Mouse (Mus musculus) hindbrain, embryonic 12.5 days (tissue): Measurements from ENCODE around the gene Dlgap3. TPM values are rescaled to one million over a fixed set of nuclear protein-coding genes. Genes with fewer than 3 reads are reported as not detected.

Experiments
- ATAC-seq: fragments of 200-750 bp; cut with Nextera tagmentation; 2 replicates; pipeline ENCODE4 v1.8.0; 2017; ENCODE audit warnings: moderate TSS enrichment; ENCODE audit not compliant: low FRiP score
- H3K27ac ChIP-seq: fragments of 300-500 bp; sonication (generic); 2 replicates; pipeline ENCODE4 v1.5.1; 2016; ENCODE audit warnings: mild to moderate bottlenecking
- H3K27me3 ChIP-seq: fragments of 300-500 bp; sonication (generic); 2 replicates; pipeline ENCODE4 v1.6.1; 2016; ENCODE audit warnings: mild to moderate bottlenecking
- H3K36me3 ChIP-seq: fragments of 300-500 bp; sonication (generic); 2 replicates; pipeline ENCODE4 v1.6.1; 2016; ENCODE audit warnings: mild to moderate bottlenecking
- H3K4me1 ChIP-seq: fragments of 300-500 bp; sonication (generic); 2 replicates; pipeline ENCODE4 v1.6.1; 2016
- H3K4me2 ChIP-seq: fragments of 300-500 bp; sonication (generic); replicated peaks from 2 replicates; pipeline ENCODE4 v1.6.1; 2016; ENCODE audit warnings: mild to moderate bottlenecking
- H3K4me3 ChIP-seq: fragments of 300-500 bp; sonication (generic); 2 replicates; pipeline ENCODE4 v1.5.1; 2016; ENCODE audit warnings: mild to moderate bottlenecking
- H3K9ac ChIP-seq: fragments of 300-500 bp; sonication (generic); 2 replicates; pipeline ENCODE4 v1.6.1; 2016; ENCODE audit warnings: mild to moderate bottlenecking, moderate library complexity
- H3K9me3 ChIP-seq: fragments of 300-500 bp; sonication (generic); replicated peaks from 2 replicates; pipeline ENCODE4 v1.6.1; 2016; ENCODE audit warnings: mild to moderate bottlenecking
- WGBS: fragments of 180-500 bp; shearing (Covaris S2); methylation state at CpG from one replicate; pipeline ENCODE4 v1.1.7; 2016; 5-methylcytosine and 5-hydroxymethylcytosine counted together
- polyA plus RNA-seq: library from polyadenylated mRNA; unstranded; fragments of >200 nt; fragmentation: Nextera tagmentation; extraction: Ambion mirVana; gene quantifications from 2 replicates; pipeline ENCODE4 v1.2.1, GENCODE M21; 2016

Dlgap3 gene
- polyA plus RNA-seq, 1 experiment from 2014 or later, result 12.5 TPM

DNA sequence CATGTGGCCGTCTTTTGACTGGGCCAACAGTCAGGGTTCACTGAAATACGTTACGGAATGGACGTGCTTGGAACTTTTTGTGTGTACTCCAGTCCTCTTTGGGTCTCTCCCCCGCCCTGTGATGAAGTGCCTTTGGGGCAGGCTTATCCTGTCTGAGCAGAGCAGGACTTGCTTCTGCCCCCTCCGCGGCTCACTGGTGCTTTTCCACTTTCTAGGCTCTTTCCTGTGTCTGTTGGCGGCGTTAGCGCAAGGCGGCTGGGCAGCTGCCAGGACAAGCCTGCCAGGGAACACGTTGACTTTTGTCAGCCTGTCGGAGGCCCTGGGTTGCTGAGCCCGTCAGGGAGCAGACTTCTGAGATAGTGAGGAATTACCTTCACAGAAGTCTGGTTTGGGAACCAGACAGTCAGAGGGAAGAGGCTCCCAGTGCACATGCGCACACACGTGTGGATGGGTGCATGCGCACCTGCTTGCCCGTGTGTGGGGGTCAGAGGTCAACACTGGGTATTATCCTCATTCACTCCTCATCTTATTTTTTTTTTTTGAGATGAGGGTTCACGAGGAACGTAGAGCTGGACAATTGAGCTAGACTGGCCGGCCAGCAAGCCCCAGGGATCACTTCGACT lies 83.1 kb downstream of the Dlgap3 start:
- no peak for ATAC-seq
- Histone ChIP-seq H3K4me1 (peaks cover 3% of the 10 kb centered on the region; the same call in 1 of the 2 replicates), H3K9ac (no peak overlapping the region), H3K36me3 (peaks cover 13% of the 10 kb centered on the region), H3K27ac (no peak overlapping the region), H3K4me3 (no peak overlapping the region), H3K9me3 (no peaks in the 10 kb centered on the region), H3K4me2 (no peak overlapping the region), H3K27me3 (no peaks in the 10 kb centered on the region)
- WGBS, result 66% methylated on average over 22 of the region's 22 CpGs

DNA sequence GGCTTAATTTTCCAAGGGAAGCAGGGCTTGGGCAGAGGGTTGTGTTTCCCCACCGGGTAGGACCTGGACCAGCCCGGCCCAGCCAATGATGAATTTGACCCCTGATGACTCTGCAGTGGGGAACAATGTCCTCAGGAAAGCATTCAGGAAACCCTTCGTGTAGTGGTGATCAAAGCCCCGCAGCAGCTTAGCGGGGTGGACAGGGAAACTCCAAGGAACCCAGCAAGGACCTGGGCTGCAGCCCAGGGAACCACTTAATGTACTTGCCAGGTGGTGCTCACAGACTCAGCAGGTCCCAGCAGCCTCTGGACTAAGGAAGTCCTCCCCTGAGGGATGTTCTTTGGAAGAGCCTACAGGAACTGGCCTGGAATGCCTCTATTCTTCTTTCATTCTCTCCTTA lies 87.7 kb downstream of the Dlgap3 start:
- Histone ChIP-seq H3K9ac (no peak overlapping the region), H3K4me1 (peaks cover 3% of the 10 kb centered on the region; the same call in 1 of the 2 replicates), H3K36me3 (no peaks in the 10 kb centered on the region), H3K4me3 (no peak overlapping the region), H3K27me3 (no peaks in the 10 kb centered on the region), H3K4me2 (no peak overlapping the region), H3K9me3 (no peaks in the 10 kb centered on the region), H3K27ac (no peak overlapping the region)
- no peak for ATAC-seq
- WGBS, result 59% methylated on average over 5 of the region's 5 CpGs

DNA sequence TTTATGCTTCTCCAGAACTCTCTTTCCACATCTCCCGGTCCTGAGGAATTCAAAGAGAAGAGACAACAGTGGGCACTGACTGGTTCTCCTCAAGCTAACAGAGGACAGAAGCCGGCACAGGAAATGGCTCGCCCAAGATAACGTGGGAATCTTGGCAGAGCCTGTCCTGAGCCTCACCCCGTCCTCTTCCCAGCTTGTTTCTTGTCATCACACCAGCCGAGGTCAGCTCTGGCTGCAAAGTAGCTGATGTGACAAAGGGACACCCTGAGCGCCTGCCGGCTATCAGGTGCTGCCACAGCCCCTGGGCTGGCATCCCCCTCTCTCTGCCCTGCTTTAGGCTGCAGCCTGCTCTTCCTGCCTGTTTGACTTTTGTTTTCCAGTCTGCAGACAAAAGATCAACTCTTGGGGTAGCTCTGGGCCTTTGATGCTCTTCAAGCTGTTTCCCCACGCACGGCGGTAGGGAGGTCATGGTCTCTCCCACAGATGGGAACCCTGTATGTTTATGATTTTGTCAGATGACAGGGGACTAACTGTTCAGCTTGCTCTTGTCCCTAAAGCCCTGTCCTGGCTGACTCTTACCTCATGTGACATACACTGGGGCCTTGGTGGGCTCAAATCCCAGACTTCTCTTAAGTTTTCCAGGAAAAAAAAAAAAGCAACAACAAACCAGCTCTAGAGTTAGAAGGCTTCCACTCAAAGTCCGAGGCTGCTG lies 89.3 kb downstream of the Dlgap3 start:
- Histone ChIP-seq H3K4me1 (no peaks in the 10 kb centered on the region), H3K4me2 (no peak overlapping the region), H3K4me3 (no peak overlapping the region), H3K27ac (no peak overlapping the region), H3K36me3 (no peaks in the 10 kb centered on the region), H3K9me3 (no peaks in the 10 kb centered on the region), H3K9ac (no peak overlapping the region), H3K27me3 (no peaks in the 10 kb centered on the region)
- WGBS, result 54% methylated on average over 12 of the region's 12 CpGs
- ATAC-seq, result no peak

DNA sequence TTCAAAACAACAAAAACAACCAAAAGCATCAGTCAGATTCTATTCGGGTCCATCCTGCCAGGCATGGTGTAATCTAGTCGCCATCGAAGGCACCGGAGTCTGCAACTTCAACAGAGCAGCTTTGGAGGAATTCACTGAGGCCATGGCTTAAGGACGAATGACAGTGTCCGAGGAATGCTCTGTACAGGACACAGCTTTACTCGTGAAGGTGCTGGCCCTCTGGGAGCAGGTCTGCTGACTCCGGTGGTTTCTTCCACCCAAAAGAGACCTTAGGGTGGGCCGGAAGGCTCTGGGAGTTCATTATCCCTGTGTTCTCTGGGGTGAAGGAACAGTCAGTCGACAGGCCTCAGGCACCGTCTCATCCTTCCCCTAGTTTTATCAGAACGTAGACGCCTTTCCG lies 92.6 kb downstream of the Dlgap3 start:
- Histone ChIP-seq H3K27ac (no peak overlapping the region), H3K4me3 (no peak overlapping the region), H3K9me3 (no peaks in the 10 kb centered on the region), H3K4me1 (peaks cover 8% of the 10 kb centered on the region), H3K27me3 (no peaks in the 10 kb centered on the region), H3K4me2 (no peak overlapping the region), H3K36me3 (no peaks in the 10 kb centered on the region), H3K9ac (no peak overlapping the region)
- ATAC-seq, result no peak
- 91% methylated on average over 14 of the region's 14 CpGs for WGBS

DNA sequence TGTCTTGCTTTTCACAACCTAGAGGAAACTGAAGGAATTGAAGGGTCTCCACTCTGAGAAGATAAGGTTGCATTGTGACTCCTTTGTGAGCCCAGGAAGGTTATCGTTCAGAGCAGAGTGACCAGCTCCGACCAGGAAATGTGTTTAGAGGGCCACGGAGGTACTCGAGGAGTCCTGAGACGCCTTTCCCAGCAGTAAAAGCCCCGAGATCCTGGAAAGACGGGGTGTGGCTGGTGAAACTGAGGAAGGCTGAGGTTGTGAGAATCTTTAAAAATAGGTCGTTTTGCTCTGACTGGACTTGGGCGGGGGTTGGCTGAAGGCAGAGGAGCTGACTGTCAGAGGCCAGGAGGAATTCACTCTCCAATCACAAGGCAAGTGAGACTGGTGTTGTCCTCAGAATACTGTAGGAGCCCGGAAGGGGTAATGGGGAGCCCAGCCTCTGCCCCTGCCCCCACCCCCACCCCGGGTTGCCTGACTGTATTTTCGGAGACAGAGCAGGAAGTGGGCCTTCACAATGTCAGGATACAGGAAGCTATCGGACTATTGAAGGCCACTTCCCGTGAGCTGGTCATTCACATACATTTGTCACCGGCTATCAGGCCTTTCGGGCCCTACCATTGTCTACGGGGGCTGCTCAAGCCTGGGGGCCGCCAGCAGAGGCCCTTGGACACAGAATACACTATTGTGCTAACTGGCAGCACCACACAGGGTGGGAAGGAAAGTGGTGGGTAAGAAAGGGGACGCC lies 94.6 kb downstream of the Dlgap3 start:
- ATAC-seq, result no peak
- H3K27ac ChIP-seq, result no peak overlapping the region
- 61% methylated on average over 19 of the region's 19 CpGs for WGBS
- H3K4me2 ChIP-seq, result no peak overlapping the region
- H3K4me3 ChIP-seq, result no peak overlapping the region
- H3K9me3 ChIP-seq, result no peaks in the 10 kb centered on the region
- H3K9ac ChIP-seq, result no peak overlapping the region
- no peaks in the 10 kb centered on the region for H3K36me3 ChIP-seq
- no peaks in the 10 kb centered on the region; the same call in 1 of the 2 replicates for H3K27me3 ChIP-seq
- peaks cover 8% of the 10 kb centered on the region for H3K4me1 ChIP-seq

DNA sequence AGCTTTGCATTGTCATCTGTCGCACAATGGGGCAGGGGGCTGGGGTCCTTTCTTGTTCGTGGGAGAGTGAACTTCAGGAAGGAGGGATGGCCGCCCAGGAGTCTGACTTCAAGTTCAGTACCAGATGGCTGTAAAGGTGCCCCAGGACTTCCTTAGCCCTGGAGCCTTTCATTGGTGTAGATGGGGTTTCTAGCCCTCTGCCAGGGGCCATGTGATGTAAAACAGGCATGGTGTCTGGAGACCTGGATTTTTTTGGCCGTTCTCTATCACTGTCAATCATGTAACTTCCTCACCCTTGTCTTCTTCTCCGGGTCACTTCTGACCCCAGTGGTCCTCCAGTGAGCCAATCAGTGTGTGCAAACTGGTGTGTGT lies 95.2 kb downstream of the Dlgap3 start:
- no peaks in the 10 kb centered on the region for H3K36me3 ChIP-seq
- no peak overlapping the region for H3K4me3 ChIP-seq
- no peak for ATAC-seq
- H3K27ac ChIP-seq, result no peak overlapping the region
- no peaks in the 10 kb centered on the region; the same call in 1 of the 2 replicates for H3K27me3 ChIP-seq
- 50% methylated on average over 5 of the region's 5 CpGs for WGBS
- no peak overlapping the region for H3K9ac ChIP-seq
- peaks cover 8% of the 10 kb centered on the region for H3K4me1 ChIP-seq
- no peak overlapping the region for H3K4me2 ChIP-seq
- H3K9me3 ChIP-seq, result no peaks in the 10 kb centered on the region

DNA sequence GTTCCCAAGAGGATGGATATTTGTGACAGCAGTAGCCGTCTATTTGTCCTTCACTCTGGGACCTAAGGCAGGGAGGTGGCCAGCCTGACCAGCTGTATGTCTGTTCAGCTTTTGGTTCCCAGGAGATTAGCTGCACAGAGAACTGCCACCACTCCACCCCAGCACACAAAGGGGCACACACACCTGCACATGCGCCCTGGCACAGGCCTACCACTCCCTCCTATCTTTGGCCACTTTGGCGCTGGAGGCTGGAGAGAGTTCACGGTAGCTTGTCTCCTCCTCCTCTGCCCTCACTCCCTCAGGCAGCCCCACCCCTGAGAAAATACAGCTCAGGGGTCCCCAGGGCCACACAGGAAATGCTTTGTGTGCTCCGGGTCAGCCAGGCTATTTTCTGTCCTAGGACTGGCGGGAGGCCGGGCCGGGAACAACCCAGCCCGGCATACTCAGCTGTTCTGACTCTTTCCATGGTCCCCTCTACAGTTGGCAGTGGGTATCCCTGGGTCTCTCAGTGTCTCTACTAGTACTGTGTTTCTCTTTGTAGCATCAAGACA lies 109.5 kb downstream of the Dlgap3 start:
- H3K27me3 ChIP-seq, result no peaks in the 10 kb centered on the region
- 48% methylated on average over 9 of the region's 9 CpGs for WGBS
- no peak for ATAC-seq
- no peak overlapping the region for H3K9ac ChIP-seq
- H3K4me1 ChIP-seq, result peaks cover 6% of the 10 kb centered on the region; the same call in 1 of the 2 replicates
- no peaks in the 10 kb centered on the region for H3K36me3 ChIP-seq
- no peak overlapping the region for H3K27ac ChIP-seq
- no peak overlapping the region for H3K4me3 ChIP-seq
- no peak overlapping the region for H3K4me2 ChIP-seq
- H3K9me3 ChIP-seq, result no peaks in the 10 kb centered on the region

DNA sequence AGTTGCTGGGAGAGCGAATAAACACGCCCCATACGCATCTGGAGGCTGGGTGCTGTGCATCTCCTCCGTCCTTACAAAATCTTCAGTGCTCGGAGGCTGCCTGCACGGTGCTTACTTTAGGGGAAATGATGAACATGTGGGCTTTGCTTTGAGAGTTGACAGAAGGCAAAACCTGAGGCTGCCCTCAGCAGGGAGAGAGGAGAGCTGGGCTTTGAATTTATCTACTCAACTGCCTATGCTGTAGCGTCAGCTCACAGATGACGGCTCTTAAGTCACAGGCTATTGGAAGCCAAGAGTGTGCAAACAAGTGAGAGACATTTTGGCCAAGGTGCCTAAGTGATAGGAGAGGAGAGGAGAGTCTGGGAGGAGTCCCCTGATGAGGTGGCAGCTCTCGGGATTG lies 110.2 kb downstream of the Dlgap3 start:
- Histone ChIP-seq H3K4me3 (no peak overlapping the region), H3K9me3 (no peaks in the 10 kb centered on the region), H3K9ac (no peak overlapping the region), H3K36me3 (no peaks in the 10 kb centered on the region), H3K27ac (no peak overlapping the region), H3K4me2 (no peak overlapping the region), H3K27me3 (no peaks in the 10 kb centered on the region), H3K4me1 (peaks cover 6% of the 10 kb centered on the region; the same call in 1 of the 2 replicates)
- WGBS, result 75% methylated on average over 9 of the region's 9 CpGs
- ATAC-seq, result no peak

Other genes with a start within 250 kb of the Dlgap3 start
- 43.9 and 46.0 TPM in 2 replicates for gene Zmym4, start 201.1 kb upstream of the Dlgap3 start, polyA plus RNA-seq
- 178 and 204 TPM in 2 replicates for gene Sfpq, start 147.9 kb upstream of the Dlgap3 start, polyA plus RNA-seq
- gene Zmym1, start 108.1 kb upstream of the Dlgap3 start, polyA plus RNA-seq, result 25.7 and 27.0 TPM in 2 replicates
- gene Zmym6, start 91.8 kb upstream of the Dlgap3 start, polyA plus RNA-seq, result 36.0 and 41.1 TPM in 2 replicates
- 19.8 and 20.0 TPM in 2 replicates for gene Tmem35b, start 45.5 kb upstream of the Dlgap3 start, polyA plus RNA-seq
- 44.7 and 50.6 TPM in 2 replicates for gene Smim12, start 74.6 kb downstream of the Dlgap3 start, polyA plus RNA-seq
- 13.9 and 15.2 TPM in 2 replicates for gene Gja4, start 144.8 kb downstream of the Dlgap3 start, polyA plus RNA-seq
- 0.33 and 0.46 TPM in 2 replicates for gene Gjb3, start 161.6 kb downstream of the Dlgap3 start, polyA plus RNA-seq
- 0.19 and 0.36 TPM in 2 replicates for gene Gjb4, start 184.9 kb downstream of the Dlgap3 start, polyA plus RNA-seq
- 0.30 and 0.44 TPM in 2 replicates for gene Gjb5, start 189.0 kb downstream of the Dlgap3 start, polyA plus RNA-seq